Mouse (Mus musculus) stomach, postnatal 0 days (tissue): ENCODE results near the gene Bsx. TPM values are rescaled to one million over a fixed set of nuclear protein-coding genes. Genes with fewer than 3 reads are reported as not detected.

Experiments used
- ATAC-seq: fragments of 200-750 bp; cut with Nextera tagmentation; 2 replicates; pipeline ENCODE4 v1.8.0; 2017; ENCODE audit not compliant: low FRiP score, low TSS enrichment
- DNase-seq: peaks from one replicate; pipeline ENCODE4 v3.0.0-alpha.2; 2016; ENCODE audit warnings: low spot score
- H3K27ac ChIP-seq: fragments of 300-500 bp; sonication (generic); replicated peaks from 2 replicates; pipeline ENCODE4 v1.5.1; 2014; ENCODE audit warnings: mild to moderate bottlenecking, control low read depth
- H3K27me3 ChIP-seq: fragments of 300-500 bp; sonication (generic); 2 replicates; pipeline ENCODE4 v1.6.1; 2014; ENCODE audit warnings: low read length; ENCODE audit not compliant: control insufficient read depth, insufficient read depth
- H3K36me3 ChIP-seq: fragments of 300-500 bp; sonication (generic); 2 replicates; pipeline ENCODE4 v1.6.1; 2014; ENCODE audit warnings: low read length, mixed read lengths; ENCODE audit not compliant: control insufficient read depth, insufficient read depth
- H3K4me1 ChIP-seq: fragments of 300-500 bp; sonication (generic); replicated peaks from 2 replicates; pipeline ENCODE4 v1.6.1; 2014; ENCODE audit warnings: antibody characterized with exemption; ENCODE audit not compliant: control insufficient read depth, insufficient read depth
- H3K4me2 ChIP-seq: fragments of 300-500 bp; sonication (generic); replicated peaks from 2 replicates; pipeline ENCODE4 v1.6.1; 2014; ENCODE audit warnings: low read depth, mild to moderate bottlenecking, control low read depth, moderate library complexity
- H3K4me3 ChIP-seq: fragments of 300-500 bp; sonication (generic); 2 replicates; pipeline ENCODE4 v1.5.1; 2014; ENCODE audit warnings: low read depth, low read length, control low read depth
- H3K9ac ChIP-seq: fragments of 300-500 bp; sonication (generic); 2 replicates; pipeline ENCODE4 v1.6.1; 2014; ENCODE audit warnings: mild to moderate bottlenecking, low read length, control low read depth, mixed read lengths
- H3K9me3 ChIP-seq: fragments of 300-500 bp; sonication (generic); 2 replicates; pipeline ENCODE4 v1.6.1; 2016; ENCODE audit warnings: low read length; ENCODE audit not compliant: control insufficient read depth
- CTCF ChIP-seq: IDR thresholded peaks from 2 replicates; pipeline ENCODE4 v1.5.1; 2016; ENCODE audit warnings: antibody characterized with exemption, low read depth, mild to moderate bottlenecking, moderate library complexity
- EP300 ChIP-seq: optimal IDR thresholded peaks from 2 replicates; pipeline ENCODE3; 2016; ENCODE audit warnings: antibody characterized with exemption
- WGBS: fragments of 180-500 bp; shearing (Covaris S2); extraction: QIAGEN DNeasy Blood & Tissue Kit; methylation state at CpG from one replicate; pipeline ENCODE4 v1.1.7; 2014; 5-methylcytosine and 5-hydroxymethylcytosine counted together
- polyA plus RNA-seq: library from polyadenylated mRNA; unstranded; fragments of >200 nt; fragmentation: Nextera tagmentation; extraction: Ambion mirVana; gene quantifications from 2 replicates; pipeline ENCODE4 v1.2.1, GENCODE M21; 2015

Bsx gene
- polyA plus RNA-seq, 1 experiment from 2014 or later = not detected

GRCm38 (mm10) chr9:40874961-40875360 is 1.0 kb downstream of the Bsx start:
- no peak overlapping the region for H3K27ac ChIP-seq
- DNase-seq = no peak
- H3K4me3 ChIP-seq = no peak overlapping the region
- no peaks in the 10 kb centered on the region for H3K36me3 ChIP-seq
- TF ChIP-seq EP300 (no peak), CTCF (no peak)
- 8% methylated on average over 4 of the region's 4 CpGs for WGBS
- H3K9ac ChIP-seq = no peak overlapping the region
- no peaks in the 10 kb centered on the region for H3K4me1 ChIP-seq
- H3K4me2 ChIP-seq = no peak overlapping the region
- no peak for ATAC-seq
- H3K27me3 ChIP-seq = peaks cover 40% of the 10 kb centered on the region
- H3K9me3 ChIP-seq = no peaks in the 10 kb centered on the region

GRCm38 (mm10) chr9:40875431-40875830 is 1.5 kb downstream of the Bsx start:
- H3K9me3 ChIP-seq = no peaks in the 10 kb centered on the region
- peaks cover 40% of the 10 kb centered on the region for H3K27me3 ChIP-seq
- no peak overlapping the region for H3K27ac ChIP-seq
- TF ChIP-seq EP300 (no peak), CTCF (no peak)
- no peak overlapping the region for H3K4me3 ChIP-seq
- no peak for DNase-seq
- no peak overlapping the region for H3K9ac ChIP-seq
- H3K36me3 ChIP-seq = no peaks in the 10 kb centered on the region
- no peaks in the 10 kb centered on the region for H3K4me1 ChIP-seq
- WGBS = 5% methylated on average over 17 of the region's 17 CpGs
- ATAC-seq = no peak
- H3K4me2 ChIP-seq = no peak overlapping the region

- no peak overlapping the region for H3K27ac ChIP-seq
- DNase-seq (no peak), ATAC-seq (no peak)
- no peak overlapping the region for H3K4me2 ChIP-seq
- no peak overlapping the region for H3K9ac ChIP-seq
- H3K36me3 ChIP-seq = no peaks in the 10 kb centered on the region
- 2% methylated on average over 27 of the region's 29 CpGs for WGBS
- H3K27me3 ChIP-seq = peaks cover 40% of the 10 kb centered on the region
- no peak overlapping the region for H3K4me3 ChIP-seq
- no peaks in the 10 kb centered on the region for H3K4me1 ChIP-seq
- no peaks in the 10 kb centered on the region for H3K9me3 ChIP-seq
- no peak for TF ChIP-seq EP300
These were observed 2.2 kb downstream of the Bsx start for GRCm38 (mm10) chr9:40876164-40876563.

- TF ChIP-seq CTCF (no peak), EP300 (no peak)
- Histone ChIP-seq H3K36me3 (no peaks in the 10 kb centered on the region), H3K27ac (no peak overlapping the region), H3K9me3 (no peaks in the 10 kb centered on the region), H3K9ac (no peak overlapping the region), H3K4me1 (no peaks in the 10 kb centered on the region), H3K4me2 (no peak overlapping the region), H3K27me3 (peaks cover 37% of the 10 kb centered on the region), H3K4me3 (no peak overlapping the region)
- 10% methylated on average over 5 of the region's 5 CpGs for WGBS
- DNase-seq (no peak), ATAC-seq (no peak)
These were observed 2.8 kb downstream of the Bsx start for GRCm38 (mm10) chr9:40876693-40877092.

GRCm38 (mm10) chr9:40877146-40877880 is 3.4 kb downstream of the Bsx start:
- no peak overlapping the region for H3K27ac ChIP-seq
- ATAC-seq = no peak
- peak; percentile 21 for DNase-seq
- TF ChIP-seq EP300 = no peak
- TF ChIP-seq CTCF = no peak
- peak overlapping the region; percentile 30 for H3K4me3 ChIP-seq
- peaks cover 37% of the 10 kb centered on the region for H3K27me3 ChIP-seq
- no peaks in the 10 kb centered on the region for H3K4me1 ChIP-seq
- H3K36me3 ChIP-seq = no peaks in the 10 kb centered on the region
- H3K9ac ChIP-seq = no peak overlapping the region
- 3% methylated on average over 42 of the region's 42 CpGs for WGBS
- no peaks in the 10 kb centered on the region for H3K9me3 ChIP-seq
- peak overlapping the region; percentile 42 for H3K4me2 ChIP-seq

- H3K27ac ChIP-seq = no peak overlapping the region
- DNase-seq (no peak), ATAC-seq (no peak)
- no peaks in the 10 kb centered on the region for H3K9me3 ChIP-seq
- peak overlapping the region; percentile 42 for H3K4me2 ChIP-seq
- peak overlapping the region; percentile 30 for H3K4me3 ChIP-seq
- H3K4me1 ChIP-seq = no peaks in the 10 kb centered on the region
- H3K36me3 ChIP-seq = no peaks in the 10 kb centered on the region
- peaks cover 35% of the 10 kb centered on the region for H3K27me3 ChIP-seq
- TF ChIP-seq EP300 (no peak), CTCF (no peak)
- 1% methylated on average over 29 of the region's 29 CpGs for whole genome bisulfite sequencing
- no peak overlapping the region for H3K9ac ChIP-seq
These were observed 3.9 kb downstream of the Bsx start for GRCm38 (mm10) chr9:40877881-40878235.
